Mouse (Mus musculus) heart, adult 2 months (tissue): Measurements from ENCODE around the gene Rae1. TPM values are rescaled to one million over a fixed set of nuclear protein-coding genes. Genes with fewer than 3 reads are reported as not detected.

Experiments
- DNase-seq, 2 experiments: peaks; one replicate each; pipeline ENCODE4 v3.0.0; 2021
- H3K27ac ChIP-seq: fragments of 200-600 bp; 2 replicates; pipeline ENCODE4 v1.8.1; 2022
- H3K27me3 ChIP-seq: fragments of 200-500 bp; 2 replicates; pipeline ENCODE4 v1.6.1; 2012; ENCODE audit warnings: mild to moderate bottlenecking, low read length, inconsistent platforms, mixed read lengths; ENCODE audit not compliant: control insufficient read depth, insufficient read depth
- H3K36me3 ChIP-seq: fragments of 200-500 bp; 2 replicates; pipeline ENCODE4 v1.6.1; 2012; ENCODE audit warnings: low read length, inconsistent platforms; ENCODE audit not compliant: control insufficient read depth, insufficient read depth
- H3K4me1 ChIP-seq: fragments of 200-500 bp; 2 replicates; pipeline ENCODE4 v1.6.1; 2011; ENCODE audit warnings: low read length; ENCODE audit not compliant: control insufficient read depth, insufficient read depth
- H3K4me3 ChIP-seq: fragments of 200-600 bp; 2 replicates; pipeline ENCODE4 v1.8.1; 2022
- H3K79me2 ChIP-seq: fragments of 200-500 bp; replicated peaks from 2 replicates; pipeline ENCODE4 v1.6.1; 2012; ENCODE audit warnings: mild to moderate bottlenecking, inconsistent platforms, low read length, moderate library complexity, mixed read lengths; ENCODE audit not compliant: control insufficient read depth, insufficient read depth
- H3K9ac ChIP-seq: fragments of 200-500 bp; 2 replicates; pipeline ENCODE4 v1.6.1; 2012; ENCODE audit warnings: low read depth, mild to moderate bottlenecking, control low read depth, inconsistent platforms, low read length, mixed read lengths
- CTCF ChIP-seq: fragments of 200-600 bp; IDR thresholded peaks from 2 replicates; pipeline ENCODE4 v1.8.1; 2022; ENCODE audit warnings: antibody characterized with exemption, mild to moderate bottlenecking, moderate library complexity
- EP300 ChIP-seq: fragments of 200-500 bp; IDR thresholded peaks from 2 replicates; pipeline ENCODE4 v1.6.1; 2011; ENCODE audit warnings: low read depth, low read length, control low read depth; ENCODE audit not compliant: insufficient read depth
- POLR2A ChIP-seq: fragments of 200-500 bp; IDR thresholded peaks from 2 replicates; pipeline ENCODE4 v1.6.1; 2011; ENCODE audit warnings: mild to moderate bottlenecking, low read depth, low read length, control low read depth; ENCODE audit not compliant: insufficient read depth
- WGBS: fragments of 180-500 bp; shearing (Covaris S2); methylation state at CpG from one replicate; pipeline ENCODE4 v1.1.7; 2018; 5-methylcytosine and 5-hydroxymethylcytosine counted together
- intact Hi-C: fragments of 180-260 bp; cut with DNase I; formaldehyde crosslinking; loops from one replicate; pipeline ENCODE4 v1.15.1; 2025
- polyA plus RNA-seq: library from polyadenylated mRNA; depleted of rRNA; stranded (reverse); fragments of >200 nt; gene quantifications from 2 replicates; pipeline ENCODE4 v1.2.3, GENCODE M21; 2012
- total RNA-seq, 2 experiments: library from RNA; stranded (reverse); gene quantifications; 2 replicates each; pipeline ENCODE4 v1.2.3; 2021

Rae1 gene
- total and polyA plus RNA-seq, 3 experiments: 22.8 to 27.8 (median 23.0) TPM

- Histone ChIP-seq H3K9ac (peak within 1 kb of the TSS; percentile 25), H3K36me3 (no peaks in the 10 kb centered on the region), H3K27ac (peak within 1 kb of the TSS; percentile 76), H3K4me3 (peak within 1 kb of the TSS; percentile 96), H3K27me3 (no peaks in the 10 kb centered on the region), H3K79me2 (no peaks in the 10 kb centered on the region; the same call in 1 of the 2 replicates), H3K4me1 (peaks cover 11% of the 10 kb centered on the region)
- DNase-seq: no peak
- 46% methylated on average over 11 of the region's 11 CpGs for WGBS
- intact Hi-C loops: no loop called here
- TF ChIP-seq CTCF: no peak
- no peak for TF ChIP-seq POLR2A
- no peak for TF ChIP-seq EP300
Observed at GRCm38 (mm10) chr2:173020430-173020829, 20.5 kb downstream of the Rae1 start, which contains the start of gene Rbm38. Rbm38 (plus strand) TSS chr2:173020498.

GRCm38 (mm10) chr2:173021633-173022055, 21.7 kb downstream of the Rae1 start:
- H3K27ac ChIP-seq: peak overlapping the region; percentile 94
- H3K9ac ChIP-seq: peak overlapping the region; percentile 98
- intact Hi-C loops: loop anchor here (1.0 to 2.0 kb wide), 2 partner anchors 21 to 59 kb away; partner anchors contain the start of gene Rae1
- H3K4me1 ChIP-seq: peaks cover 13% of the 10 kb centered on the region
- peak overlapping the region; percentile 96 for H3K4me3 ChIP-seq
- H3K27me3 ChIP-seq: no peaks in the 10 kb centered on the region
- DNase-seq: peak; percentile 94 to 97
- under 1% methylated on average over 54 of the region's 54 CpGs for WGBS
- no peaks in the 10 kb centered on the region; the same call in 1 of the 2 replicates for H3K79me2 ChIP-seq
- H3K36me3 ChIP-seq: no peaks in the 10 kb centered on the region
- TF ChIP-seq POLR2A (peak; percentile 96), CTCF (no peak), EP300 (0 out of 2 replicates have a peak, but pooled peaks have one; percentile 55)

- WGBS: under 1% methylated on average over 51 of the region's 51 CpGs
- intact Hi-C loops: loop anchor here (1.0 to 2.0 kb wide), 2 partner anchors 22 to 59 kb away; partner anchors contain the start of gene Rae1
Observed at GRCm38 (mm10) chr2:173022056-173022681, 22.3 kb downstream of the Rae1 start.

GRCm38 (mm10) chr2:173022813-173023212, 22.9 kb downstream of the Rae1 start:
- H3K4me1 ChIP-seq: peaks cover 18% of the 10 kb centered on the region
- intact Hi-C loops: loop anchor here (1.0 to 2.0 kb wide), 2 partner anchors 23 to 58 kb away; partner anchors contain the start of gene Rae1

More at GRCm38 (mm10) chr2:173022056-173022681, 22.3 kb downstream of the Rae1 start:
- Histone ChIP-seq H3K9ac (peak overlapping the region; percentile 98), H3K27me3 (no peaks in the 10 kb centered on the region), H3K79me2 (no peaks in the 10 kb centered on the region; the same call in 1 of the 2 replicates), H3K4me1 (peaks cover 13% of the 10 kb centered on the region), H3K27ac (peak overlapping the region; percentile 94), H3K4me3 (peak overlapping the region; percentile 96), H3K36me3 (no peaks in the 10 kb centered on the region)
- DNase-seq: no peak
- no peak for TF ChIP-seq CTCF
- TF ChIP-seq EP300: 0 out of 2 replicates have a peak, but pooled peaks have one; percentile 0

GRCm38 (mm10) chr2:173023371-173023851, 23.5 kb downstream of the Rae1 start:
- intact Hi-C loops: loop anchor here (2.0 kb wide), 1 partner anchor 57 kb away; no protein-coding TSS in a partner anchor

More at GRCm38 (mm10) chr2:173022813-173023212, 22.9 kb downstream of the Rae1 start:
- no peaks in the 10 kb centered on the region; the same call in 1 of the 2 replicates for H3K79me2 ChIP-seq
- peak overlapping the region; percentile 96 for H3K4me3 ChIP-seq
- TF ChIP-seq POLR2A (peak; percentile 70), EP300 (0 out of 2 replicates have a peak, but pooled peaks have one; percentile 46), CTCF (no peak)
- H3K27ac ChIP-seq: peak overlapping the region; percentile 94
- peak overlapping the region; percentile 98 for H3K9ac ChIP-seq
- peak; percentile 58 to 69 for DNase-seq
- WGBS: 58% methylated on average over 10 of the region's 10 CpGs
- H3K27me3 ChIP-seq: no peaks in the 10 kb centered on the region
- H3K36me3 ChIP-seq: no peaks in the 10 kb centered on the region

More at GRCm38 (mm10) chr2:173023371-173023851, 23.5 kb downstream of the Rae1 start:
- WGBS: 68% methylated on average over 7 of the region's 7 CpGs
- peaks cover 2% of the 10 kb centered on the region; the same call in 1 of the 2 replicates for H3K36me3 ChIP-seq
- H3K27ac ChIP-seq: peak overlapping the region; percentile 94
- H3K4me3 ChIP-seq: peak overlapping the region; percentile 96
- TF ChIP-seq POLR2A: no peak
- TF ChIP-seq EP300: no peak; the same call in 1 of the 2 replicates
- TF ChIP-seq CTCF: no peak
- peaks cover 16% of the 10 kb centered on the region for H3K4me1 ChIP-seq
- peak in 1 of 2 experiments; percentile 8 for DNase-seq
- H3K9ac ChIP-seq: peak overlapping the region; percentile 77
- no peaks in the 10 kb centered on the region for H3K27me3 ChIP-seq
- H3K79me2 ChIP-seq: no peaks in the 10 kb centered on the region; the same call in 1 of the 2 replicates
